Mouse (Mus musculus) lung, embryonic 16.5 days (tissue): ENCODE results near the gene Ppif. TPM values are rescaled to one million over a fixed set of nuclear protein-coding genes. Genes with fewer than 3 reads are reported as not detected.

Source experiments
- ATAC-seq: fragments of 200-750 bp; cut with Nextera tagmentation; 2 replicates; pipeline ENCODE4 v1.8.0; 2017; ENCODE audit warnings: low read depth, mild to moderate bottlenecking, moderate library complexity
- H3K27ac ChIP-seq: fragments of 300-500 bp; sonication (generic); 2 replicates; pipeline ENCODE4 v1.5.1; 2014; ENCODE audit warnings: mild to moderate bottlenecking, control low read depth, low read length
- H3K27me3 ChIP-seq: fragments of 300-500 bp; sonication (generic); 2 replicates; pipeline ENCODE4 v1.6.1; 2014; ENCODE audit warnings: low read depth, low read length, mixed read lengths; ENCODE audit not compliant: control insufficient read depth, insufficient read depth
- H3K36me3 ChIP-seq: fragments of 300-500 bp; sonication (generic); 2 replicates; pipeline ENCODE4 v1.6.1; 2014; ENCODE audit warnings: low read length; ENCODE audit not compliant: control insufficient read depth, insufficient read depth
- H3K4me1 ChIP-seq: fragments of 300-500 bp; sonication (generic); replicated peaks from 2 replicates; pipeline ENCODE4 v1.6.1; 2014; ENCODE audit warnings: low read length, mixed read lengths; ENCODE audit not compliant: control insufficient read depth, insufficient read depth
- H3K4me2 ChIP-seq: fragments of 300-500 bp; sonication (generic); 2 replicates; pipeline ENCODE4 v1.6.1; 2014; ENCODE audit warnings: low read depth, low read length, control low read depth
- H3K4me3 ChIP-seq: fragments of 300-500 bp; sonication (generic); 2 replicates; pipeline ENCODE4 v1.5.1; 2014; ENCODE audit warnings: mild to moderate bottlenecking, low read length, control low read depth
- H3K9ac ChIP-seq: fragments of 300-500 bp; sonication (generic); 2 replicates; pipeline ENCODE4 v1.6.1; 2014; ENCODE audit warnings: low read length, control low read depth
- H3K9me3 ChIP-seq: fragments of 300-500 bp; sonication (generic); 2 replicates; pipeline ENCODE4 v1.6.1; 2016; ENCODE audit warnings: low read length; ENCODE audit not compliant: control insufficient read depth
- WGBS: fragments of 180-500 bp; shearing (Covaris S2); extraction: QIAGEN DNeasy Blood & Tissue Kit; methylation state at CpG from one replicate; pipeline ENCODE4 v1.1.7; 2014; 5-methylcytosine and 5-hydroxymethylcytosine counted together
- polyA plus RNA-seq: library from polyadenylated mRNA; unstranded; fragments of >200 nt; fragmentation: Nextera tagmentation; extraction: Ambion mirVana; gene quantifications from 2 replicates; pipeline ENCODE4 v1.2.1, GENCODE M21; 2015

The Ppif gene
- polyA plus RNA-seq, 1 experiment from 2014 or later: 29.9 TPM

DNA sequence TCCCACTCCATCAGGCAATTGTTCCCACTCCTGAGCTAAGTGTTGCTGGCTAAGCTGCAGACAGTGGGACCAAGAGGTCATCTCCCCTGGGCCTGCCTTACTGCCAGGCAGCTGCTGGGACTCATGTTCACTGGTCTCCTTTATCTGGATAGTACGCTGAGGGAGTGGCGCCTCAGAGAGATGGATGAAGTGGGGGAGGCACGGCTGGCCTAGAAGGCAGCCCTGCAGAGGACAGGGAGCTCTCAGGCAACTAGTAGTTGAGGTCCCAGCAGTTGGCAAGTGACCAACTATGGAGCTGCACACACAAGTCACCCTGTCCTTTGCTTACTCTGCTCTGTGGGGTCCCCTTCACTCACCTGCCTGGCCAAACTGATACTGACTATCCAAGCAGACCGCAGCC is 16.1 kb downstream of the Ppif start:
- no peaks in the 10 kb centered on the region for H3K27me3 ChIP-seq
- WGBS: 20% methylated on average over 4 of the region's 4 CpGs
- no peak overlapping the region for H3K4me2 ChIP-seq
- no peak overlapping the region for H3K4me3 ChIP-seq
- no peaks in the 10 kb centered on the region for H3K9me3 ChIP-seq
- no peak overlapping the region for H3K9ac ChIP-seq
- peak; percentile 79 for ATAC-seq
- peaks cover 47% of the 10 kb centered on the region for H3K4me1 ChIP-seq
- H3K36me3 ChIP-seq: no peaks in the 10 kb centered on the region
- peak overlapping the region; percentile 91 for H3K27ac ChIP-seq

GRCm38 (mm10) chr14:25710681-25711080 is 16.7 kb downstream of the Ppif start:
- 45% methylated on average over 4 of the region's 4 CpGs for WGBS
- Histone ChIP-seq H3K27me3 (no peaks in the 10 kb centered on the region), H3K36me3 (no peaks in the 10 kb centered on the region), H3K4me1 (peaks cover 47% of the 10 kb centered on the region), H3K9me3 (no peaks in the 10 kb centered on the region), H3K27ac (peak overlapping the region; percentile 91), H3K4me3 (no peak overlapping the region), H3K4me2 (no peak overlapping the region), H3K9ac (no peak overlapping the region)
- ATAC-seq: 0 out of 2 replicates have a peak, but pooled peaks have one; percentile 24

DNA sequence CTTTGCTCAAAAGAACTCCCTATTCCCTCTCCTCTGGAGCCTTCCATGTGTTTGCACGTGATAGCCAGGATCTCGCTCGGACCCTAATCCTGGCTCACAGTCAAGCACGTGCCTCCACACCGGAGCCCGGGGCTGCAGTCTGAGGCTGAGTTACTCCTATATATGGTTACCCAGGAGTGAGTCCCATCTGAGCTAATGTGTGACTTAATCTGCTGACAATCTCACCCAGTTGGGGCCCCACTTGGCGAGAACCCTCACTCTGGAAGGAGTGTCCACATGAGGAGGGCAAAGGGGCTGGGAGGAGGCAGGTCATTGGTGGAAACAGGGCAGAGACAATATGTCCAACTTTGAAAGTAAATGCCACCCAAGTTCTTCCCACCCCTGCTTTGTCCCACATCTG is 17.2 kb downstream of the Ppif start:
- Histone ChIP-seq H3K27me3 (no peaks in the 10 kb centered on the region), H3K27ac (peak overlapping the region; percentile 91; the same call in 1 of the 2 replicates), H3K9me3 (no peaks in the 10 kb centered on the region), H3K4me2 (no peak overlapping the region), H3K36me3 (no peaks in the 10 kb centered on the region), H3K9ac (no peak overlapping the region), H3K4me1 (peaks cover 47% of the 10 kb centered on the region), H3K4me3 (no peak overlapping the region)
- 27% methylated on average over 7 of the region's 7 CpGs for WGBS
- peak; percentile 17 for ATAC-seq

- H3K9me3 ChIP-seq: no peaks in the 10 kb centered on the region
- no peaks in the 10 kb centered on the region for H3K27me3 ChIP-seq
- no peak for ATAC-seq
- no peak overlapping the region for H3K4me3 ChIP-seq
- H3K9ac ChIP-seq: no peak overlapping the region
- H3K4me2 ChIP-seq: no peak overlapping the region
- peak overlapping the region; percentile 91; the same call in 1 of the 2 replicates for H3K27ac ChIP-seq
- peaks cover 47% of the 10 kb centered on the region for H3K4me1 ChIP-seq
- WGBS: 27% methylated on average over 8 of the region's 8 CpGs
- no peaks in the 10 kb centered on the region for H3K36me3 ChIP-seq
Observed at GRCm38 (mm10) chr14:25711602-25712001, 17.6 kb downstream of the Ppif start.

DNA sequence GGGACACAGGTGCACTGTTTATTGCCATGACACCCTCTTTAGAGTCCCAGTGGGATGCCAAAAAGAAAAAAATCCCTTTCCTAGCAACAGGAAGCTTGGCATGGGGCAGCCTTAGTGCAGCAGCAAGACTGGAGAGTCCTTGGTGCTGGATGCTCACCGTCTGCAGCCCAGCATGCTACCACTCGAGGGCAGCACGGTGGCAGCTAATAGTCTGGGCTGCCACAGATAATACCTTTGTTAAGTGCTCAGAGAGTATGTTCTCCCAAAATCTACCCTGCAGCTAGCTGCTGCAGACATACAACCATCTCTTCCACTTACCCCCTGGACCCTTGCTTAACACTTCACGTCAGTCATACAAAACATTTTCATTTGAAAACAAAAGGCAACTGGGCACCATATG is 19.5 kb downstream of the Ppif start:
- 24% methylated on average over 4 of the region's 4 CpGs for WGBS
- H3K4me1 ChIP-seq: peaks cover 46% of the 10 kb centered on the region
- no peak overlapping the region for H3K27ac ChIP-seq
- no peak for ATAC-seq
- no peaks in the 10 kb centered on the region for H3K27me3 ChIP-seq
- no peak overlapping the region for H3K4me2 ChIP-seq
- H3K9ac ChIP-seq: no peak overlapping the region
- H3K36me3 ChIP-seq: no peaks in the 10 kb centered on the region
- H3K9me3 ChIP-seq: no peaks in the 10 kb centered on the region
- H3K4me3 ChIP-seq: no peak overlapping the region

DNA sequence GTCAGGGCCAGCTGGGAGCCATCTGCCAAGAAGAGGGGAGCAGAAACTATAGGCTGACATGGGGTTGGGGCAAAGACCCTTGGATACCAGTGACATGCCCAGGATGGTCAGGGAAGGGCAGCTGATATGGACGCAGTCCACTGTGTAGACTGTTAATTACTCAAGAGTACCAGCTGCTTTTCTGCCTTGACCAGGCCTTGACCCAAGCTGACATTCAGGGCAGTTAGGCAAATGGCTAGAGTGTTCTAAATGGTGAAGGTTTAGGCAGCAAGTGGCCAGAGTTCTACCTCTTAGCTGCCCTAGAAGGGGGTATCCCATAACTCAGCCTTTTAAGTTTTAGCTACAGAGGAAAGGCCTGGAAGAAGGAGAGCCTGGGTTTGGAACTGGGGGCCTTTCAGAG is 22.6 kb downstream of the Ppif start:
- Histone ChIP-seq H3K9ac (no peak overlapping the region), H3K36me3 (no peaks in the 10 kb centered on the region), H3K9me3 (no peaks in the 10 kb centered on the region), H3K4me2 (no peak overlapping the region), H3K4me1 (peaks cover 27% of the 10 kb centered on the region), H3K27me3 (no peaks in the 10 kb centered on the region), H3K4me3 (no peak overlapping the region), H3K27ac (no peak overlapping the region)
- WGBS: 53% methylated on average over 1 of the region's 1 CpGs
- no peak for ATAC-seq

DNA sequence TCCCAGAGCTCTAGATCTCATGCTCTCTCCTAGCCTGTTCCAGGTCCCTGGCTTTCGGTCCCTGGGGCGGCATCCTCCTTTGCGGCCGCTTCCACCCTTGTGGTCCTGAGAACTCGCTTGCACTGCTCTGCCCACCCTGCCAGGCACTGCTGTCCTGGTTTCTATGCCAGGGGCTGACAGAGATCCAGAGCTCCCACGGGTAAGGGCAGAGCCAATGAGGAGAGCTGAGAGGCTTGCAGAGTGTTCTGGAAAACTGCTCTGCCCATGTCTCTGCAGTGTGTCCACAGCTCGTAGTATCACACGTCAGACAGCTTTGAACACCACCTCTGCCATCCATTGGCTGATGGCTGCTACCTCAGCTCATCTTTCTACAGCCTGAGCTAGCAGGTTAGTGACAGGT is 23.8 kb downstream of the Ppif start:
- peak overlapping the region; percentile 74 for H3K27ac ChIP-seq
- H3K9ac ChIP-seq: peak overlapping the region; percentile 15; the same call in 1 of the 2 replicates
- ATAC-seq: no peak
- peaks cover 21% of the 10 kb centered on the region for H3K4me1 ChIP-seq
- no peaks in the 10 kb centered on the region for H3K27me3 ChIP-seq
- no peak overlapping the region for H3K4me3 ChIP-seq
- no peak overlapping the region for H3K4me2 ChIP-seq
- H3K9me3 ChIP-seq: no peaks in the 10 kb centered on the region
- WGBS: 82% methylated on average over 8 of the region's 8 CpGs
- H3K36me3 ChIP-seq: no peaks in the 10 kb centered on the region

GRCm38 (mm10) chr14:25718471-25718870 is 24.5 kb downstream of the Ppif start:
- 3% methylated on average over 2 of the region's 2 CpGs for WGBS
- no peaks in the 10 kb centered on the region for H3K36me3 ChIP-seq
- H3K27me3 ChIP-seq: no peaks in the 10 kb centered on the region
- ATAC-seq: peak; percentile 91
- H3K27ac ChIP-seq: peak overlapping the region; percentile 74
- no peak overlapping the region for H3K9ac ChIP-seq
- H3K9me3 ChIP-seq: no peaks in the 10 kb centered on the region
- H3K4me1 ChIP-seq: peaks cover 21% of the 10 kb centered on the region
- H3K4me2 ChIP-seq: no peak overlapping the region
- H3K4me3 ChIP-seq: no peak overlapping the region

GRCm38 (mm10) chr14:25719371-25719770 is 25.4 kb downstream of the Ppif start:
- Histone ChIP-seq H3K27me3 (no peaks in the 10 kb centered on the region), H3K36me3 (no peaks in the 10 kb centered on the region), H3K4me1 (peaks cover 24% of the 10 kb centered on the region), H3K4me2 (no peak overlapping the region), H3K27ac (peak overlapping the region; percentile 74), H3K9me3 (no peaks in the 10 kb centered on the region), H3K4me3 (no peak overlapping the region), H3K9ac (no peak overlapping the region)
- 55% methylated on average over 9 of the region's 9 CpGs for WGBS
- no peak for ATAC-seq
